Mouse (Mus musculus) heart, adult 9 months (tissue): Measurements from ENCODE around the gene Gss.
"Not testable (repeated sequence)": the region's sequence is repeated elsewhere in the genome, so short reads cannot be mapped to it uniquely, and the experiment has no call there.

Source experiments
- DNase-seq, 2 experiments: peaks; one replicate each; pipeline ENCODE4 v3.0.0; 2022; ENCODE audit warnings: low spot score in 2 of 2

Gene Gss

DNA sequence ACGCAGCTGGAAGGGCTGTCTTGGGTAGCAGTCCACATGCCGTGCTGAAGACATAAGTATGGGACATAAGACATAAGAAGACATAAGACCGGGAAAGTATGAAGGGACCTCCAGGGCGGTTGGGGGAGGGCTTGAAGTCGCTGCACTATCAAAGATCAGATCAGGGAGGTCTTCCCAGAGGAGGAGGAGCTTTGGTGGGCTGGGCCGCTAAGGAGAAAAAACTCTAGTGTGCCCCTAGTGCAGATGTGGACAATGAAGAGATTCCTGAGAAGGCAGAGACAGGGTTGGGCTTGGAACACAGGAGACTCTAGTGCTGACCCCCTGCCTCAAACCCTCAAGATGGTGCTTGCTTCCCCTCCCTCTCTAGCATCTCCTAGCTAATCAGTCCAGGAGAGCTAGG is 24.4 kb upstream of the Gss start:
- no peak for DNase-seq

- no peak for DNase-seq
Observed at GRCm38 (mm10) chr2:155613953-155614352, 21.3 kb upstream of the Gss start.

DNA sequence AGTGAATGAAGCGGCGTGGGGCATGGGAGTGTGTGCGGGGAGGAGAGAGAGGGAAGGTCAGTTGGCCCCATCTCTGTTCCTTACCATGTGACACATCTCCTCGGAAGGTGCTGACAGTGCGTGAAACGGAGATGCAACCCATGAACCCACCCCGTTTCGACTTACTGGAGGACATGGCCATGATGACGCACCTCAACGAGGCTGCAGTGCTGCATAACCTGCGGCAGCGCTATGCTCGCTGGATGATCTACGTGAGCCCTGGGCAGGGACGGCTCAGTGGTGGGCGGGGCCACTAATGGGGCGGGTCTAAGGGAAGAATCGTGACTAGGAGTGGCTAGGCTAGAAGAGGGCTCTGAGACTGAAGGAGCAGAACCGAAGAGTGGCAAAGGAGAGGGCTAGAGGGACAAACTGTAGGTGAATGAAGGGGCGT is 20.7 kb upstream of the Gss start:
- DNase-seq: peak in 1 of 2 experiments; percentile 44

- no peak for DNase-seq
Observed at GRCm38 (mm10) chr2:155611834-155612550, 19.4 kb upstream of the Gss start.

GRCm38 (mm10) chr2:155610978-155611377 is 18.4 kb upstream of the Gss start, which contains the start of gene Myh7b:
TSS of gene Myh7b (plus strand) at chr2:155611212.
- peak; percentile 45 to 71 for DNase-seq

DNA sequence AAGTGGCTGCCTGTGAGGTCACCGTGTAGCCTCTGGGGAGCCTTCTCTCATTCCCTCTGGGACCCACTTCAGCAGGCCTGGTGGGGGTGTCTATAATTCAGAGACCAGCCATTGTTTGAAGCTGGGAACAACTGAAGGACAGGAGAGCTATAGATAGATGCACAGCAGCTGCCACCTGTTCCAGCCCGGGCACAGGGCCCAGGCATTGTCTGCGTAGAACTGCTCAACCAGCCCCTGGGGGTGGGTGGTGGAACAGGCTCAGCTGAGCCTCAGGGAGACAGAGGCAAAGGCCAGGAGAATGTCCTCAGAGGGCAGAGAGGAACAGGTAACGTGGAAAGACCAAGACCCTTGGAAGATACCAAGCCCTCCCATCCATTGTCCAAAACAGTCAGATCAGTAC is 13.8 kb upstream of the Gss start:
- peak in 1 of 2 experiments; percentile 68 for DNase-seq

DNA sequence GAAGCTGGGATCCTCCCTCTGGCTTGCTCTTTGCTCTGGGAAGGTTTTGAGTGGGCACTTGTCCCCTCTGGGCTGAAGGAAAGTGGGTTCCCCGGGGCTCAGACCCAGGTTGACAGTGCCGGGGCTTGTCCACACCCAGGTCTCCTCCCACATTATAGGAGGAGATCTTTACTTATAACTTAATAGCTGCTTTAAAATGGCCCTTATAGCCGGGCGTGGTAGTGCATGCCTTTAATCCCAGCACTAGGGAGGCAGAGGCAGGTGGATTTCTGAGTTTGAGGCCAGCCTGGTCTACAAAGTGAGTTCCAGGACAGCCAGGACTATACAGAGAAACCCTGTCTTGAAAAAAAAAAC is 12.6 kb upstream of the Gss start:
- not testable (repeated sequence) for DNase-seq

DNA sequence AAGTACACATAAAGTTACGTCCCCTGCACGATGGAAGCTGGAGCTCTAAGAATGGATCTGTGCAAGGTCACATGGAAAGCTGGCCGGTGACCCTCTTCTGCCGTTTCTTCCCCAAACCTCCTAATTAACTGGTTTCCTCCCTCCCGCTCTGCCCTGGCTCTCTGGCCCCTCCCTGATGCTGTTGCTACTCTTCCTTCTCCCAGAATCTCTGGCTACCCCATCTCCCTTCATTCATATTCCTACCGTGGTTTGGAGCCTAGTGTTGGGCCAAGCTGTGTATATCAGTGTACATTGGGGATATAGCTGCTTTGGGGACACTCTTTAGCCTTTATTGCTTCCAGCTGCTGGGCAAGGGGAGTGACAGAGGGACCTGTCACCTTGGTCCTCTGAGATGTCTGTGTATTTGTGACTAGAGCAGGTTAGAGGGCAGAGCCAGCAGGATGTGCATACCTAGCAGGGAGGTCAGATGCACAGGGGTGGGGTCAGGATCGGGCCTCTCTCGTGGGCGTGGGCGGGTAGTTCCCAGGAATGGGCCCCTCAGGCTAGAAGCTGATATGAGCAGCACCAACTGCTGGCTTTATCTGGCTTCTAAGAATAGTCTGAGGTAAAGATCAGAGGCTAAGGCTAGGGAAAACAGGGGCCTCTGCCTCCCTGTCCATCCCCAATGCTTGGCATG is 12.1 kb upstream of the Gss start:
- DNase-seq: no peak

DNA sequence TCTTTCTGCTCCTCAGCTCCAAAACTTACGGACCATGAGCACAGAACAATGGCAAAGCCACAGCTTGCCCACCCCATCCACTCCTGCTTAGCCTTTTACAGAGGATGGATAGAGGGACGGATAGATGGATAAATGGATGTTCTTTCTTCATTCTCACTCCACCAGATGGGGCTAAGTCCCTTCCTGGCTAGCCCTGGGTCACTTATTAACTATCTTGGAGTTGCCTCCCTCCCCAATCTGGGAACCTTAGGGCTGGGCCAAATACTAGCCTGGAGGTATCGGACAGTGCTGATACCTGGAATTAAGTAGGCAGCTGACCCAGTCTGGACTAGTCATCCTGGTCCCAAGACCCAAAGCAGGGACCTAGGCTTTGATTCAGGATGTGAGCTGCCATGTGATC is 11.1 kb upstream of the Gss start:
- no peak for DNase-seq

DNA sequence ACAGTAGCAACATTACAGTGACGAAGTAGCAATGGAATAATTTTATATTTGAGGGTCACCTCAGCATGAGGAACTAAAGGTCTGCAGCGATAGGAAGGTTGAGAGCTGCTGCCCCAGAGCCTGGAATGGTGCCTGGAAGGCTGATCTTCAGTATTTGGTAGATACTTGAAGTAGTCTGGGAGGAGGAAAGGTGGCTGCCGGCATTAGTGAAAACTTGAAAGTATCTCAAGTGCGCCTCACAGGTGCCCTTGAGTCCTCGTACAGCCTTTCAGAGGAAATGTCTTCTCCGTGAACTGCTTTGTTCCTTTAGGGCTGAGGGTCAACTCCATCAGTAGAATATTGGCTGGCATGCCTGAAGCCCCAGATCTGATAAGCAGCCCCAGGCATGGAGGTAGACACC is 2.9 kb upstream of the Gss start:
- DNase-seq: no peak

DNA sequence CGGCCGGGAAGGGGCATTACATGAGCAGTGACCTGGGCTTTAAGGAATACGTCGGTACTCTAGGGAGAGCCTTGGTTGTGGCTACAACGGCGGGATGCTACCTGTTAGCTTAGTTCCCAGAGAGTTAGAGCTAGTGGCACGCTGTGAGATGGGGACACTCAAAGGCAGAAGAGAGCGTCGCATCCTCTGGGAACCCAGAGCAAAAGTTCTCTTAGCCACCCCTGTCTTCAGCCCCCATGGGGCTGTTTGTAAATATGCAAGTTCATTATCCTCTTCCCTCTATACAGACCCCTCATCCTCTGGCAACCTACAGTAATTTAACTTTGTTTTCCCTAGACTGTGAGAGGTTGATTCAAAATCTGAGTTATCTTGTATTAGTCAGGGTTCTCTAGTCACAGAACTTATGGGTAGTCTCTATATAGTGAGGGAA is 259 bp upstream of the Gss start:
- no peak for DNase-seq

DNA sequence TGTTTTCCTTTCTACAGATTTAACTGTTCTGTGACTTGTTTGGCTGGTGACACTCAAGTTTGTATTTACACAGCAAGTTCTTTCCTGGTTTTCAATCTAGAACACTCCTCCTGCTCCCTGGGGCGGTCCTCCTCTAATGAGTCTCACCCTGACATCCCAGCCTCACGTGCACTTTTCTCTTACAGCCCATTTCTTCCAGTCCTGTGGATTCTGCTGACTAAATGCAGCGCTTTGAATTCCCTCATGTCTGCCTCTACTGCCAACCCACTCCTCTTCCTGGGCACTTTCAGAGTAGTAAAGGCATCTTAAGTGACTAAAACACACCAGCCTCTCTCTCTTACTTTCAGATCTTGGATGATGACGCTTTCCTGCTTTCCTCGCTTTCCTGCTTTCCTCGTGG is 934 bp downstream of the Gss start:
- DNase-seq: no peak

DNA sequence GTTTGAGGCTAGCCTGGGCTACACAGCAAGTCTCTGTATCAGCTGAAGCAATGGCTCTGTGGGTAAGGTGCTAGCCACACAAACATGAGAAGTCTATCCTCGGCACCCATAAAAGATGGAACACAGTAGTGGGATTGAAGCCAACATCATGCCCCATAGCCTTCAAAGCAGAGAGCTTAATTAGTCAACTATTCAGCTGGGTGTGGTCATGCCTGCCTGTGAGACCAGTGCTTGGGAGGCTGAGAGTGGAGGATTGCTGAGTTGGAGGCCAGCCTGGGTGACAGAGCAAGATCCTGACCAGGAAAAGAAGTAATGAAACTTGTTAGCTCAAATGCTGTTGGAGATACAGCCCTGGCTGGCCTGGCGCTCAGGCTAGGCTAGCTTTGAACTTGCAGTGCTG is 1.7 kb downstream of the Gss start:
- no peak for DNase-seq

- no peak for DNase-seq
Observed at GRCm38 (mm10) chr2:155589521-155589920, 3.1 kb downstream of the Gss start.

- DNase-seq: no peak
Observed at GRCm38 (mm10) chr2:155588136-155588535, 4.5 kb downstream of the Gss start.

DNA sequence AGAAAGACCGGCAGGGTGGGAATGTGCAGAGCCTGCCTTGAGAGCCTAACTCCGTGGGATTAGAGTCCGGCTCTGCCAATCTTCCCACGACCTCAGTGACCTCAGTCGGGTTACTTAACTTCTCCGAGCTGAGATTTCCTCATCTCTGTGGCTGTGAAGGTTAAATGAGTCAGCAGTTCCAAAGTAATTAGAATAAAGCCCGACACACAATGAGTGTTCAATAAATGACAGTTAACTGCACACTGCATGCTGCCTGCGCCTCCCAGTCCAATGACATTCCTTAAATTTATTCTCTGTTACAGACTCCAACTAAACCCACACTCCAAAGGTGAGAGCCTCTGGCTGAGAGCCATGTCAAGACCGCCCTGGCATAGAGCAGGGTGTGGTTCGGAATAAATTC is 7.1 kb downstream of the Gss start:
- no peak for DNase-seq

DNA sequence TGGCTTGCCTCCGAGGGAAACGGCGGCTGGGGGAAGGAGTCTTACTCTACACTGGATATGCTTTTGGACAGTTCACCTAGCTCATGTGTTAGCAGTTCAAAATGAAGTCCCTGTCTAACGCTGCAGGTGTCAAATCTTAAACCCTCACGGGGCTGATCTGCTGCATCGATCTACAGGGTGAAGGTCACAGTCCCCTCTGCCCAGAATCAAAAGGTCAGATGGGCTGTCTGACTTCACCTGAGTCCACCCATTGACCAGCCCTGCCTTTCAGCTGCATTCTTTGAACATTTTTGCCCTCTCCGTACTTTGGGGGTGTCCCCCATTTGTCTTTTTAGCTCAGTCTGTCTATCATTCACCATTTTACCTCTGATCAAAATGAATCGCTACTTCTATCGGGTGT is 7.5 kb downstream of the Gss start:
- DNase-seq: no peak

DNA sequence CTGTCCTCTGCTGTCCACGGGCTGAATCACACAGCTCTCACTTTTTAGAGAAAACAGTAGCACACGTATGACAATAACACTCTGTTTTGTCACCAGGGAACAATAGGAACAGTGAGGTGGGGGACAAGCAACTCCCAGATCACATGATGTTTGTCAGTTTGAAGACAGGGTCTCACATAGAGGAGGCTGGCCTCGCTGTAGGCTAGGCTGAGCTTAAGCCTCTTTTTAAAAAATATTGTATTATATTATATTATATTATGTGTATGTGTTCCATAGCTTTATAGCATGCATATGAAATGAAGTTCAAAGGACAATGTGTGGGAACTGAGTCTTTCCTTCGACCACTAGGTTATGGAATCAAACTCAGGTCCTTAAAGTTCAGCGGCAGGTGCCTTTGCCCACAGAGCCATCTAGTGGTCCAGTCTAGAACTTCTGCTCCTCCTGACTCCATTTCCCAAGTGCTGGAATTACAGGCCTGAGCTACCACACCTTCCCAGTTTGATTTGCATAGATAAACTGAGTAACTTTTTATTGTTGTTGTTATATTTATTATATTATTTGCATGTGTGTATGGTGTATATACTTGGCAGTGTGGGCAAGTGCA is 8.6 kb downstream of the Gss start:
- peak in 1 of 2 experiments; percentile 46 for DNase-seq

GRCm38 (mm10) chr2:155582996-155583395 is 9.6 kb downstream of the Gss start:
- DNase-seq: no peak

GRCm38 (mm10) chr2:155582384-155582995 is 10.1 kb downstream of the Gss start:
- no peak for DNase-seq

GRCm38 (mm10) chr2:155580331-155580730 is 12.3 kb downstream of the Gss start:
- DNase-seq: no peak

- DNase-seq: no peak
Observed at GRCm38 (mm10) chr2:155576656-155577055, 16.0 kb downstream of the Gss start.

DNA sequence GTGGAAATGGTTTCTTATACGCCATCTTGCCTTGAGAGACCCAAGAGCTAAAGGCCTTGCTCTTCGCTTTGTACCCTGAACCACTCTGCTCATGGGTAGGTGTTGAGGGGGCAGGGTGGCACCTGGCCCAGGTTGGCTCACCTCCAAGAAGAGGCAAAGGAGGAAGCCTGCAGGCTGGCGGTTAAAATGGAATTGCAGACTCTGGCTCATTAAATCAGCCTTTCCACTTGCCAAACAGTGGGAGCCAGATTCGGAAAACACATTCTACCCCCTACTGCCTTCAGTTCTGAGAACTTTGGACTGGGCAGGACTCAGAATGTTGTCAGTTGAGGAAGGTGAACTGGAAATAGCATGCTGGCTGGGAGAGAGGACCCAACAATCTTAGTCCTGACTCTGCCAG is 17.9 kb downstream of the Gss start:
- DNase-seq: peak in 1 of 2 experiments; percentile 11
